Mouse (Mus musculus): ENCODE measurements around the gene Ebf3.

The Ebf3 gene

GRCm38 (mm10) chr7:137289290-137289957, 24.8 kb downstream of the Ebf3 start:
- no peak for DNase-seq (ENCODE audit: low read depth, low spot score)

DNA sequence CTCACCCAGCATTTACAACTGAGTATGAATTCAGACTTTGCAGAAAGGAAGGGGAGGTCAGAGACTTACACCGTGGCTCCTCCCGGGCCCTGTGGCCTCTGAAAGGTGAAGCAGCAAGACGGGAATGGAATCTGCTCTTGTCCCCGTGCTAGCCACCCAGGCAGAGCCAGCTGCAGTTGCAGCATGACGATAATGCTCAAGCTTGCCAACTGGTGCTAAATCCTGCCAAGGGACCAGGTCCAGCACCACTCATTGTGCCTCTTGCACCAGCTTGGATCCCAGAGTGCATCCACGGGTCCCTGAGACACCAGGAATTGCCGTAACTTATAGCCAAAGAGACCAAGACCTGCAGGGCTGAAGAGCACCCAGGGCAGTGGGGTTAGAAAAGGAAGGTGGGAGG, 36.1 kb downstream of the Ebf3 start:
- no peak for DNase-seq (ENCODE audit: low read depth, low spot score)

DNA sequence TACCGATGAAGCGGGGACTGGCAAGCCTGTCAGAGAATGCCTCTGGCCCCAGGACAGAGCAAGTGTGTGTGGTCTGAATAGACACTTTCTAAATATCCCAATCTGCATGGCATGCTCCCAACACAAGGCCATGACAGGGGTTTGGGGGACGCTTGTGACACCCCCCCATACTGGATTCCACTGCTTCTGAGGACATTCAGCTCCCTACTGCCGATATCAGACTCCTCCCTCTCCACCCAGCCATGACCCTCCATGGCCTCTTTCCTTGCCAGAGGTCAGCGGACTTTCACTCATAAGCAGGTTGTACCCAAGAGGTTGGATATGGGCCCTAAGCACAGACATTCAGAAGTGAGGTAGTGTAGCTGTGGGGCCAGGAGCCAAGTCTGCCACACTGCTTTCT, 36.5 kb downstream of the Ebf3 start:
- DNase-seq (ENCODE audit: low read depth, low spot score), result no peak

DNA sequence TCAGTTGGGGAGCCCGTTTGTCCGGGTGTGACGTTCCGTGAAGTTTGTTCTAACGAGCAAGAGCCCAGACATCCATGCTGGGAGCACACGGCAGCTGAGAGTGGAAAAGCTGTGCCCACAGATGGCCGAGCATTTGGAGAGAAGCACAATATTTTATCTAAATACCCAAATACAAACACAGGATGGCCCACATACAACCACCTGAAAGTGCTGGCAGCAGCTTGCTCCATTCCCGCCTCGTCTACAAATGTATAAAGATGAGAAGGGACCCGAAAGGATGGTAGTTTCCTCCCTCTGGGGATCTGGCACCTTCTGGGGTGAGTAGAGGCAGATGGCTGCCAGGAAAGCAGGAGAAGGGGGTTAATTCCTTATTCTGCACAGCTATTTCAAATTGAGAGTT, 42.0 kb downstream of the Ebf3 start:
- DNase-seq (ENCODE audit: low read depth, low spot score), result no peak

- DNase-seq (ENCODE audit: low read depth, low spot score), result no peak
Observed at GRCm38 (mm10) chr7:137268452-137269155, 45.6 kb downstream of the Ebf3 start.

GRCm38 (mm10) chr7:137267441-137267840, 46.8 kb downstream of the Ebf3 start:
- DNase-seq (ENCODE audit: low read depth, low spot score), result no peak

DNA sequence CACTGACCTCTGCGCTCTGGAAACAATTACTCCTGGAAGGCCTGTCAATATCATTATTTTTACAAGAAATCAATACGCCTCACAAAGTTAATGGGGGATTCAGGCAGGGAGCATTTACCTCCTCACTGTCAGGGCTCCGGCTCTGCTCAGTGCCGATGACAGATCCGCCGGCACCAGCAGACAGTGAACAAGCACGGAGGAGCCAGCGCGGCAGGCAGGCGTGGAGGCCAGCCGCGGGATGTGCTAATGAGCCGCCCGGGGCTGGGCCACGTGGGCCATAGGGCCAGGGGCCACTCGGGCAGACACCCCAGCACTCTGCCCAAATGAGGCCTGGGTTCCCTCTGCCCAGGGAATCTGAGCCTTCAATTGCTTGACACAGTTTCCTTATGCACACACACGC, 47.7 kb downstream of the Ebf3 start:
- DNase-seq (ENCODE audit: low read depth, low spot score), result no peak

- DNase-seq (ENCODE audit: low read depth, low spot score), result no peak
Observed at GRCm38 (mm10) chr7:137262330-137262729, 51.9 kb downstream of the Ebf3 start.

DNA sequence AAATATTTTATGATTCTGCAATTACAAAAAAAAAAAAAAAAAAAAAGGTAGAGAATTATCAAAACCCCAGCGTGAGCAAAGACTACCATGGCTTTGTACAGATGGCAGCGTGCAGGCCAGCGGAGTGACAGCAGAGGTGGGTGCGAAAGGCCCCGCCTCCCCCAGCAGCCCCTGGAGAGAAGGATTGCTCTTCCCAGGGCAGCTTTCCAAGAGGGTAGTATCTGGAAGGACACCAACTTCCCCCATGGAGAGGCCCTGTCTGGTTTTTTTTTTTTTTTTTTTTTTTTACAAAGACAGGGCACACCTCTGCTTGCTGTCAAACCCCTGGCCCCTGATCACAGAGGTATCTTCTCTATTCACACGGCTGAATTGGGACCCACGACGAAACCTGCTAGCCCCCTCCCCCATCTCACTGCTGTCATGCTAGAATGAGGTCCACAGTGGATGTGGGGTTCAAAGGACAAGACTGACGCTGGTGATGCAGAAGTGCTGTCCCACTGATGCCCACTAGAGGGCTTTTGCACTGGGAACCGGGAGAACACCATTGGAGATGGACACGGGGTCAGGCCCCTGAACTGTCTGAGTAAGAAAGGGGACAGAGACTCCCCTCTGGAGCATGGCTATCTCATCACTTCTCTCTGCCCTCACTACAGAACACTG, 67.9 kb downstream of the Ebf3 start:
- DNase-seq (ENCODE audit: low read depth, low spot score), result no peak

DNA sequence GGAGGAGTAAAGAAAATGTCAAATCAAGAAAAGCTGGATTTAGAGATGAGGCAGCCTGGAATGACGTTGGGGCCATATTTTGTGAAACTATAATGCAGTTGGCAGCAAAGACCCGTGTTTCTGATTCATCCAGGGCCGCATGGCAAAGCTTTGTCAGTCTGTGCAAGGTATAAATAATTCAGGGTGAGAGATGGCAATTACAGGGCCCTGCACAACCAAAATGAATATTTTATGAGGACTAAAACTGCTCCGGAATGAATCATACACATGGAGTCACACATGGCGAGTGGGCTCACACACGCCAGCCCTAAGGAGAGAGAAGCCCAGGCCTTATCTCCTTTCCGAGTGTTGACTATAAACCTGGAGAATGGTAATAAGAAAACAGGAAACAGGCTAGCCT, 69.4 kb downstream of the Ebf3 start:
- DNase-seq (ENCODE audit: low read depth, low spot score), result no peak

DNA sequence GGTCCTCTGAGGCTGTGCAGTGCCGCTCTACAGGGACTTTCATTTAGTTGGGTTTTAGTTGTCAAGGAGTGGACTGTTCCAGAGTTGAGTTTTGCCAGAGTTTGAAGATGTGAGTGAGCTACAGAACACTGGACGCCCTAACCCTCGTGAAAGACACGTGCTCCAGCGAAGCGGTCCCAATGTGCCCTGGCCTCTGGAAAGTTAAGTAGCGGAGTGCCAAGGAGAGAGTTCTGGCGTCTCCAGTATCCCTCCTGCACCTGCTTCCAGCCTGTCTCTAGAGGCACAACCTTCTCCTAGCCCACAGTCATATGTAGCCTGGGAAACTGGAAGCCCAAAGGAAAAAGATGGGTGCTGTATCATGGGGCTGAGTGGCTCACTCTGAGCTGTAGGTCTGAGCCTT, 73.8 kb downstream of the Ebf3 start:
- DNase-seq (ENCODE audit: low read depth, low spot score), result no peak

- no peak for DNase-seq (ENCODE audit: low read depth, low spot score)
Observed at GRCm38 (mm10) chr7:137239542-137240133, 74.6 kb downstream of the Ebf3 start.

- no peak for DNase-seq (ENCODE audit: low read depth, low spot score)
Observed at GRCm38 (mm10) chr7:137237419-137237818, 76.8 kb downstream of the Ebf3 start.

DNA sequence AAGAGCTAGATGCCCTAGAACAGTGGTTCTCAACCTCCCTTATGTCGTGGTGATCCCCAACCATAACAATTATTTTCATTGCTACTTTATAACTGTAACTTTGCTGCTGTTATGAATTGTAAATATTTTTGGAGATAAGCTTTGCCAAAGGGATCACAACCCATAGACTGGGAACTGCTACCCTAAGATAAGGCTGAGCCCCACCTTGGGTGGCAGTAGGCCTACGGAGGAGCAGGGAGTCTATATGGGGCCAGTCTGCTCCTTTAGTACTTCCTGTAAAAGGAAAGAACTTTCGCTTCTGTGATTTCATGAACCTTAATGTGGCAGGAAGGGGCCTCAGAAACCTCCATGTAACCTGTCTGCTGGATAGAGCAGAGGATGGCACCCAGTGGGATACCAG, 90.4 kb downstream of the Ebf3 start:
- no peak for DNase-seq (ENCODE audit: low read depth, low spot score)

GRCm38 (mm10) chr7:137222831-137223505, 91.3 kb downstream of the Ebf3 start:
- DNase-seq (ENCODE audit: low read depth, low spot score), result no peak

DNA sequence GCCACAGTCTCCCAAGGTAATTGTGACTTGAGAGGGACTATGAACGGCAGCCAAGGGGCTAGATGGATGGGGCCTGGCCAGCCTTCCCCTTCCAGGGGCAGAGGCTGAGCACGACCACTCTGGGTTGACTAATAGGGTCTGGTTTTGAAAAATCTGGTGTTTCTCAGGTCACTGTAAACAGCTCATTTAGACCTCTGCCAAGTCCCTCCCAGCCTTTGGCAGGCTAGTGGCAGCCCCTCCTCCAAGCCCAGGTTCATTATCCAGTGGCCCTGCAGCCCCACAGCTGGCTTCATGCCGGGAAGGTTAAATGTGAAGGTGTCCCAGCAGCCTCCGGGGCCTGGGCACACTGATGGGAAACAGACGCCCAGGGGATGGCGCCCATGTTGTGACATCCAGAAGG, 92.6 kb downstream of the Ebf3 start:
- no peak for DNase-seq (ENCODE audit: low read depth, low spot score)

GRCm38 (mm10) chr7:137220436-137220835, 93.8 kb downstream of the Ebf3 start:
- no peak for DNase-seq (ENCODE audit: low read depth, low spot score)

GRCm38 (mm10) chr7:137218706-137219105, 95.5 kb downstream of the Ebf3 start:
- DNase-seq (ENCODE audit: low read depth, low spot score), result no peak

DNA sequence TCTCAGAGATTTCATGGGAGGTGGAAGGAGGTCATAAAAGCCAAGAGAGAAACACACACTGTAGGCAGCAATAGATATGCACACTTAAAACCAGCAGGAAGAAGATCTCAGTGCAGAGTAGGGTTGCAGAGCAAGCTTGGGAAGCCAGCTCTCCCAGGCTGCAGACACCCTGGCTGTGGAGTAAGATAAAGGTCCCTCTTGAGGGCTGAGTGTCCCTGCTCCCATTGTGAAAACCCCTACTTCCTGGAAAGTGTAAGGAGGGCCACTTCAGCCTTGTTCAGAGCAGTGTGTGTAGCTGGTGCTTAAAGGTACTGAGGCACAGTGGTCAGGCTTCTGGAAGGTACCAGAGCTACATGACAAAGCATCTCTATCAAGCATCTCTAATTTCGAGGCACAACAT, 100.8 kb downstream of the Ebf3 start:
- no peak for DNase-seq (ENCODE audit: low read depth, low spot score)

- no peak for DNase-seq (ENCODE audit: low read depth, low spot score)
Observed at GRCm38 (mm10) chr7:137211332-137211731, 102.9 kb downstream of the Ebf3 start.

DNA sequence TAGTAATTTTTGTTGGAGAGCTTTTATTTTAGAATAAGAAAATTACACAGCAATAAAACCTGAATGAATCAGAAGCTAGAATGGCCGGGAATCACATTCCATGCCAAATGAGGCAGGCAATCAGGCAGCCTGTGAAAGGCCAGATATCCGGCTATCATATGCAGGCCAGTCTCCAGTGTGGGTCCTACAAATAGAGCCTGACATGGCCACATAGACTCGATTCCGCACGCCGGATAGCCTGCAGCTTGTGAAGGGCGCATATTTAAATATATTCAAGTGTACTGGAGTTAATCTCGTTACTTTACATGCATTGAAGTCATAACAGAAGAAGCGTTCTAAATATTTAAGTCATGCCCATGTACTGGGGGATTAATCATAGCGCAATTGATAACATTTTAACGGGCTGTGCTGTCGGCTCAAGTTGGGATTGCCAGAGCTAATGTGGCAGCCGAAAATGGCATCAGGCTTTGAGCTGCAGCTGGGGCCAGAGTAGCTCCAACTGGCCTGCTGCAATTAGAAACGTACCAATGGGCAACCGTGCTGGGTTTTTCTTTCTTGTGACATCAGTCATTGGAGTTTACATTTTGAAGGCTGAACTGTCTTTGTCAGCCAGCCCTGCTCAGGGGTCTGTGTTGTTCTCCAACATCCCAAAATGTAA, 104.4 kb downstream of the Ebf3 start:
- DNase-seq (ENCODE audit: low read depth, low spot score), result no peak
